Comparison of ENCODE assay signal across 8 mouse cellular contexts in genomic region chr13:113031792-113032571, GRCm38 (mm10). TPM values are rescaled to one million over a fixed set of nuclear protein-coding genes. Genes with fewer than 3 reads are reported as not detected.
DNase-seq lines count a peak whose midpoint lies in the region; ATAC-seq lines count a peak whose summit lies in the region.

No protein-coding gene starts in this region.

- DNase-seq in kidney, adult 18-20 months, result no peak
- peak; percentile 71 for DNase-seq in embryonic facial prominence, embryonic 14.5 days (ENCODE audit: low spot score)
- peak; percentile 34 for DNase-seq in kidney, postnatal 10 days
- DNase-seq in lung, postnatal 4 days, result peak; percentile 25 to 39
- DNase-seq in splenic B cell, adult 2 months (ENCODE audit: low read depth, low spot score), result peak; percentile 37
- no peak for DNase-seq in c-Kit-positive CD71-positive TER-119-positive erythroid progenitor cells, embryonic 14.5 days (ENCODE audit: low spot score)

- peak overlapping the region; percentile 46 for H3K4me3 ChIP-seq in kidney, embryonic 14.5 days (ENCODE audit: low read length)
- H3K4me3 ChIP-seq in embryonic facial prominence, embryonic 14.5 days (ENCODE audit: low read depth, low read length), result peak overlapping the region; percentile 52

- peaks cover 35% of the 10 kb centered on the region for H3K27me3 ChIP-seq in kidney, embryonic 14.5 days (ENCODE audit: control insufficient read depth, insufficient read depth, low read length)
- H3K27me3 ChIP-seq in embryonic facial prominence, embryonic 14.5 days (replicated peaks; ENCODE audit: control insufficient read depth, insufficient read depth, low read length), result peaks cover 36% of the 10 kb centered on the region
- H3K27me3 ChIP-seq in splenic B cell, adult 2 months (ENCODE audit: control insufficient read depth, insufficient read depth, low read length, poor library complexity, severe bottlenecking), result peaks cover 6% of the 10 kb centered on the region

- peaks cover 11% of the 10 kb centered on the region for H3K4me1 ChIP-seq in kidney, embryonic 14.5 days (ENCODE audit: control insufficient read depth, insufficient read depth, low read length)
- H3K4me1 ChIP-seq in embryonic facial prominence, embryonic 14.5 days (ENCODE audit: control insufficient read depth, insufficient read depth, low read length), result peaks cover 11% of the 10 kb centered on the region

- no peaks in the 10 kb centered on the region for H3K36me3 ChIP-seq in kidney, embryonic 14.5 days (ENCODE audit: control insufficient read depth, insufficient read depth, low read length)
- no peaks in the 10 kb centered on the region for H3K36me3 ChIP-seq in embryonic facial prominence, embryonic 14.5 days (ENCODE audit: control insufficient read depth, insufficient read depth, low read length)
- H3K36me3 ChIP-seq in splenic B cell, adult 2 months (ENCODE audit: control insufficient read depth, insufficient read depth, low read length, poor library complexity, severe bottlenecking), result no peaks in the 10 kb centered on the region

- H3K27ac ChIP-seq in kidney, embryonic 14.5 days (ENCODE audit: low read depth, low read length), result no peak overlapping the region
- H3K27ac ChIP-seq in embryonic facial prominence, embryonic 14.5 days (replicated peaks; ENCODE audit: low read depth, low read length), result no peak overlapping the region

- H3K9ac ChIP-seq in kidney, embryonic 14.5 days (ENCODE audit: low read depth, low read length), result peak overlapping the region; percentile 44
- peak overlapping the region; percentile 52 for H3K9ac ChIP-seq in embryonic facial prominence, embryonic 14.5 days (ENCODE audit: low read depth, low read length)

- H3K9me3 ChIP-seq in kidney, embryonic 14.5 days (ENCODE audit: control insufficient read depth, low read length), result no peaks in the 10 kb centered on the region
- H3K9me3 ChIP-seq in embryonic facial prominence, embryonic 14.5 days (ENCODE audit: control insufficient read depth, low read length), result no peaks in the 10 kb centered on the region

- ATAC-seq in kidney, embryonic 14.5 days (ENCODE audit: low FRiP score, low TSS enrichment), result peak; percentile 55; the same call in 1 of the 2 replicates
- ATAC-seq in activated CD4-positive, CD25-positive, alpha-beta regulatory T cell, adult 4 months, result peak; percentile 38
- ATAC-seq in embryonic facial prominence, embryonic 14.5 days (ENCODE audit: low read depth), result peak; percentile 39

- peak overlapping the region; percentile 83 for H3K4me2 ChIP-seq in kidney, embryonic 14.5 days (replicated peaks; ENCODE audit: low read depth, low read length)
- H3K4me2 ChIP-seq in embryonic facial prominence, embryonic 14.5 days (ENCODE audit: low read depth, low read length), result peak overlapping the region; percentile 94

- 1% methylated on average over 40 of the region's 40 CpGs for WGBS in kidney, embryonic 14.5 days
- WGBS in embryonic facial prominence, embryonic 14.5 days, result 1% methylated on average over 39 of the region's 40 CpGs

RNA-seq across cellular contexts. Expression of gene Cdc20b, which starts 2.9 kb away (rescaled TPM):
- not detected in 2 replicates for polyA plus RNA-seq in kidney, embryonic 14.5 days (2014; fragmentation: Nextera tagmentation; extraction: Ambion mirVana)
- under 1 TPM in 1 of 2 experiments, not detected in 1; 0.25 TPM for polyA plus RNA-seq in activated CD4-positive, CD25-positive, alpha-beta regulatory T cell, adult 4 months (2017; shearing (Covaris generic))
- polyA plus RNA-seq in embryonic facial prominence, embryonic 14.5 days (2014; fragmentation: Nextera tagmentation; extraction: Ambion mirVana), result 0.46 and 2.0 TPM in 2 replicates

RNA-seq across cellular contexts. Expression of gene Gpx8, which starts 14.2 kb away (rescaled TPM):
- 142 and 204 TPM in 2 replicates for polyA plus RNA-seq in kidney, embryonic 14.5 days (2014; fragmentation: Nextera tagmentation; extraction: Ambion mirVana)
- polyA plus RNA-seq in activated CD4-positive, CD25-positive, alpha-beta regulatory T cell, adult 4 months (2017; shearing (Covaris generic)), result not detected
- 210 and 222 TPM in 2 replicates for polyA plus RNA-seq in embryonic facial prominence, embryonic 14.5 days (2014; fragmentation: Nextera tagmentation; extraction: Ambion mirVana)

RNA-seq across cellular contexts. Expression of gene Mcidas, which starts 38.3 kb away (rescaled TPM):
- not detected in 2 replicates for polyA plus RNA-seq in kidney, embryonic 14.5 days (2014; fragmentation: Nextera tagmentation; extraction: Ambion mirVana)
- under 1 TPM in 1 of 2 experiments, not detected in 1; 0.13 TPM for polyA plus RNA-seq in activated CD4-positive, CD25-positive, alpha-beta regulatory T cell, adult 4 months (2017; shearing (Covaris generic))
- polyA plus RNA-seq in embryonic facial prominence, embryonic 14.5 days (2014; fragmentation: Nextera tagmentation; extraction: Ambion mirVana), result 1.8 and 4.1 TPM in 2 replicates

RNA-seq across cellular contexts. Expression of gene Ccno, which starts 44.4 kb away (rescaled TPM):
- 0.17 and 0.55 TPM in 2 replicates for polyA plus RNA-seq in kidney, embryonic 14.5 days (2014; fragmentation: Nextera tagmentation; extraction: Ambion mirVana)
- not detected for polyA plus RNA-seq in activated CD4-positive, CD25-positive, alpha-beta regulatory T cell, adult 4 months (2017; shearing (Covaris generic))
- 4.1 and 9.0 TPM in 2 replicates for polyA plus RNA-seq in embryonic facial prominence, embryonic 14.5 days (2014; fragmentation: Nextera tagmentation; extraction: Ambion mirVana)

Comparison
In these comparisons a context has a peak if more than half of its experiments do, and no peak if none do; other contexts are left out.
1. DNase-seq: peak in embryonic facial prominence, embryonic 14.5 days (single experiment), kidney, postnatal 10 days (single experiment), lung, postnatal 4 days (2 of 2) and splenic B cell, adult 2 months (single experiment); none in kidney, adult 18-20 months (single experiment) and c-Kit-positive CD71-positive TER-119-positive erythroid progenitor cells, embryonic 14.5 days (single experiment).
2. RNA of gene Gpx8, which starts 14.2 kb away (polyA plus RNA-seq): 210 to 222 TPM in embryonic facial prominence, embryonic 14.5 days and 142 to 204 TPM in kidney, embryonic 14.5 days; not detected in activated CD4-positive, CD25-positive, alpha-beta regulatory T cell, adult 4 months; every median in the first group is over 100 times any median in the second.
3. Peak in every context shown above with its lines, with median percentiles within 50 percentile points of each other: ATAC-seq.